Mouse (Mus musculus): Measurements from ENCODE around the gene Ptprk.

DNA sequence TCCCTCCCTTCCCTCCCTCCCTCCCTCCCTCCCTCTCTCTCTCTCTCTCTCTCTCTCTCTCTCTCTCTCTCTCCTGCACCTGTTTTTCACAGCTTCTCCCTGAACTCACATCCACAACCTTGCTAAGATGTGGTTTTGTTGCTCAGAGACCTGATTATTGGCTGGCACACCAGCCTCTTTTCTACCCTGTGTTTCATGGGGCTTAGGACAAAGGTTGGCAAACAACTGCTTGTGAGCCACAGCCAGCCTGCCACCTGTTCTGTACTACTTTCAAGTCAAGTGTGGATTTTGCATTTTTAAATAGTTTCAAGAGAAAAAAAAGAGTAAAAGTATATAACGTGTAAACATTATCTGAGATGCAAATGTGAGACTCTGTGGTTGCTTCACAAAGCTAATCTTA is 544.8 kb downstream of the Ptprk start:
- TF ChIP-seq POLR2A (IDR thresholded peaks at IDR 0.05; ENCODE audit: control insufficient read depth, extremely low read depth, insufficient read depth, low read length, poor library complexity) (no peak), CTCF (IDR thresholded peaks at IDR 0.05; ENCODE audit: borderline replicate concordance, control insufficient read depth, extremely low read depth, insufficient read depth, low read length, poor library complexity) (no peak)
